Mouse (Mus musculus) cerebellum, adult 9-10 months (tissue): ENCODE results near the gene Miox.

Source experiments
- DNase-seq: peaks from one replicate; pipeline ENCODE4 v3.0.0; 2022

The Miox gene

GRCm38 (mm10) chr15:89372536-89372935, 38.3 kb downstream of the Miox start:
- DNase-seq = peak; percentile 57

- peak; percentile 85 for DNase-seq
Observed at GRCm38 (mm10) chr15:89373027-89373761, 39.0 kb downstream of the Miox start.

GRCm38 (mm10) chr15:89373762-89374248, 39.6 kb downstream of the Miox start, which contains the start of gene Sco2:
Sco2 (minus strand) TSS chr15:89373846.
- DNase-seq = peak; percentile 95

GRCm38 (mm10) chr15:89374340-89374739, 40.1 kb downstream of the Miox start:
- DNase-seq = peak; percentile 64

- peak; percentile 50 for DNase-seq
Observed at GRCm38 (mm10) chr15:89374801-89375534, 40.8 kb downstream of the Miox start.

- peak; percentile 47 for DNase-seq
Observed at GRCm38 (mm10) chr15:89376040-89376439, 41.8 kb downstream of the Miox start.

- DNase-seq = peak; percentile 47
Observed at GRCm38 (mm10) chr15:89376957-89377356, 42.8 kb downstream of the Miox start, which contains the start of gene Tymp. Tymp (minus strand) TSS chr15:89377039.

- peak; percentile 45 for DNase-seq
Observed at GRCm38 (mm10) chr15:89377362-89377761, 43.2 kb downstream of the Miox start.

- peak; percentile 75 for DNase-seq
Observed at GRCm38 (mm10) chr15:89377938-89378828, 44.0 kb downstream of the Miox start.

- peak; percentile 90 for DNase-seq
Observed at GRCm38 (mm10) chr15:89378831-89379401, 44.7 kb downstream of the Miox start, which contains the start of gene Odf3b. Odf3b (minus strand) TSS chr15:89379282.

- peak; percentile 75 for DNase-seq
Observed at GRCm38 (mm10) chr15:89379429-89379828, 45.2 kb downstream of the Miox start.

- DNase-seq = peak; percentile 15
Observed at GRCm38 (mm10) chr15:89384617-89385016, 50.4 kb downstream of the Miox start, which contains the start of gene Klhdc7b. Klhdc7b (plus strand) TSS chr15:89384917.
